Mouse (Mus musculus): ENCODE measurements at regions not wholly inside any gene's neighbourhood (a gene's known extent, or its start where the extent isn't known, plus 50 kb on each side); places are given as distances from the start of the nearest gene placed in this dataset.

GRCm38 (mm10) chr4:22292169-22292568, 65.2 kb upstream of the Fbxl4 start:
- no peak for DNase-seq (ENCODE audit: low spot score)

- no peak for DNase-seq (ENCODE audit: low spot score)
Observed at GRCm38 (mm10) chr4:22300206-22300605, 57.1 kb upstream of the Fbxl4 start.

GRCm38 (mm10) chr4:22301148-22301942, 56.0 kb upstream of the Fbxl4 start:
- DNase-seq (ENCODE audit: low spot score) = no peak

- no peak for DNase-seq (ENCODE audit: low spot score)
Observed at GRCm38 (mm10) chr4:22301943-22302215, 55.5 kb upstream of the Fbxl4 start.

- no peak for DNase-seq (ENCODE audit: low spot score)
Observed at GRCm38 (mm10) chr4:22302262-22302661, 55.1 kb upstream of the Fbxl4 start.
